Mouse (Mus musculus) ZHBTc4 (cell line): ENCODE measurements around the gene Atg4b.
"Not testable (repeated sequence)": the region's sequence is repeated elsewhere in the genome, so short reads cannot be mapped to it uniquely, and the experiment has no call there.

Experiments
- DNase-seq: peaks from one replicate; pipeline ENCODE4 v3.0.0-alpha.2; 2011; ENCODE audit warnings: low read depth, low spot score

Gene Atg4b

DNA sequence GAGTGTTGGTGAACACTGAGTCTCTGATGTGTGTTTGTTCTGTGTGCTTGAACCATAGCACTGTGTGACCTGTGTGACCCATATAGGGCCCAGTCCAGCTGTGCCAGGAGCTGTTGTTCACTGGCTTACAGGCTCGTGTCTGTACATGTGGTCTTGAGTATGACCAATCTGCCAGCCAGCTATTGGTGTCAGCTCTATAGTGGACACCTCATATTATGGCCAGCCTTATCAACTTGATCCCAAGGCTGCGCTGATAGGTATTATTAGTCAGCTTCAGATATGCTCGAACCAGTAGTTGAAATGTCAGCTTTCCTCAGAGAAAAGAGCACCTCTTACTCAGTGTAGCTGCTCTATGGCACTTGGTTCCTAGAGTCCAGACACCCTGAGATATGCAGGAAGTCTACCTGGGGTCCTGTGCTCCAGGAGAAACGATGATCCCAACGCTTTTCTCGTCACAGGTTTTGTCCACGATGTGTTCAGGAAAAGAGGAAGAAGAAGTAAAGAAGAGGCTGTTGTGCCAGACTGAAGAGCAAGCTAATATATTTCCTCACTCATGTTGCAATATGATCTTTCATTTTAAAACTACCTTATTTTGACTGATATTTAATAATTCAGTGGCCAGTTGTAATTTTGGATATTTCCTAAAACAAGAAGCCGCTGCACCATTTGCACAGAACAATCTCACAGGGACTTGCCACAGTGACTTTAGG lies 66.7 kb downstream of the Atg4b start:
- DNase-seq = no peak

DNA sequence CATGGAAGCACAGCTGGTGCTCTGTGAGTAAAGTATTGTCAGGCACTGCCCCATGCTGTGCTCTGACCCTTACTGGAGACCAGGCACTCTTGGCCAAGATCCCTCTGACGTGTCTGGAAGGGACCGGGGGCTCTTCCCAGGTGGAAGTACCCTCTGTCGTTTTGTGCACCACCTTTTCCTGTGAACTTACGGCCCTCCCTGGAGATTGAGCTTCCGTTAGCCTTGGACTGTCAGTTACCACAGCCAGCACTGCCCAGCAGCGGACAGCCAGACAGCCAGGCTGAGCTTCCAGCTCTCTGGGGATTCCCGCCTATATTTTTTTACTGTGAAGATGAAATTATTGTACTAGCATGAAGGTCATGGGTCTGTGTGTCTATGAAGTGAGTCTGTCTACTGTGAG lies 67.4 kb downstream of the Atg4b start:
- no peak for DNase-seq

DNA sequence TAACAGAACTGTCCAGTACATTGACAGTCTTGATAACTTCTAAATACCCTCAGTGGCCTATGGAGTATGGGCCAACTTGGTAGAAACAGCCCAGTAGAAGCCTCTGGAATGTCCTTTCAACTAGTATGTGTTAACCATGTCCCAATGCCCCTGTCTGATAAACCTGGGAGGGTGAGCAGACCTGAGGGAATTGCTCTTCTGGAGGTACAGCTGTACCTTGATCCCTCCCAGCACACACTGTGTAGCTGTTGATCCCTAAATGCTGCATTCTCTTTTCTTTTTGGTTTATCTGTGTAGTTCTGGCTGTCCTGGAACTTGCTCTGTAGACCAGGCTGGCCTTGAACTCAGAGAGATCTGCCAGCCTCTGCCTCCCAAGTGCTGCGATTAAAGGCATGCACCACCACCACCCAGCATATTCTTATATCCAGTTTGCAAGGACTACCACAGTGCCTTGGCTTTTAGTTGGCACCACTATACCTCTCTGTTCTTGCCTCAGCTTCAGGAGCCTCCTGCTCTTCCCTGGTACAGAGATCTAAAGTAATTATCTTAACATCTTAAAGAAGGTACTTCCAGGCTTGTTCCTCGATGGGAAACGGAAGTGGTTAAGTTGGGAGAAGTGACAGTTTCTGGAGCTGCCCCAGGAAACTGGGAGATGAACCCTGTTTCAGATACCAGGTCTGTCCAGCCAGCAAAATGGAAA lies 72.6 kb downstream of the Atg4b start:
- DNase-seq = no peak

DNA sequence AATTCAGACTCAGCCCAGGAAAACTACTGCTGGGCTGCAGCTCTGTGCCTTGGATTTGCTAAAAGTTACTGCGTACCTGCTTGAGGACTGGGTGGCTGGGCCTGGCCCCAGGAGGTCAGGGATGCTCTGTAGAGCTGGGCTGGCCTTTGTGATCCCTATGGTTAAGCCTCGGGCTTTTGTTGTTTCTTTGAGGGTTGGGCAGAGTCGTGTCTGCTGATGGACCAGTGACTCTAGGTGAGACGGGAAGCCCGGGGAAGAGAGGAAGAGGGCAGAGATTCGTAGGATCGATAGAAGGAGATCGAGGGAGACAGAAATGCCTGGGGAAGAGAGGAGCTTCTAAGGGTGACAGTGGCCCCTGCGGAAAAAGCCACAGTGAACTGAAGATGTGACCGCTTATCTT lies 73.3 kb downstream of the Atg4b start, which contains the start of gene D2hgdh:
Gene D2hgdh (plus strand): TSS at position 301 of the 400 bp plus-strand sequence.
- no peak for DNase-seq

DNA sequence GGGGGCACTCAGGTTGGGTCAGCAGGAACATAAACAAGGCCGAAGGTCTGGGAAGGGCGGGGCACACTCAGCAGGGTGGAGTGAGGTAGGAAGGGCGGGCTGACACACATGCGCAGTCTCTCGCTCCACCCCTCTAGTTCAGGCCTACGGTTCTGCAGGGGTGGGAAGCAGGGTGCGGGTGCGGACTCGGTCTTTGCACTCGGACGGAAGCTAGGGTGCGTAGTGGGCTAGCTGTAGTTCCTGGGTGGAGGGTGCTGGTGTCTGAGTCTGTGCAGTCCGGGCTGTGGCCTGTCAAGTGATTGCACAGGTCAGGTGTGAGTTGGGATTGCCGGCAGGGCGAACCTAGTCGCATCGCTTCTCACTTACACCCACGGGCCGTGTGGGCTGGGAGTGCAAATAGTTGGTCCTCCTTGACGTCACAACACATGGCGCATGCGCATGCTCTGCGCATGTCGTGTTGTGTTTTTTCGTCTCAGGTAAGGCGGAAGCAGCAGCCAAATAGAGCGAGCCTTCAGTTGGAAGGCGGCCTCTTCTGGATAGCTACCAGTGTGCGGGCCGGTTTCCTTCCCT lies 73.9 kb downstream of the Atg4b start:
- DNase-seq = peak; percentile 98

DNA sequence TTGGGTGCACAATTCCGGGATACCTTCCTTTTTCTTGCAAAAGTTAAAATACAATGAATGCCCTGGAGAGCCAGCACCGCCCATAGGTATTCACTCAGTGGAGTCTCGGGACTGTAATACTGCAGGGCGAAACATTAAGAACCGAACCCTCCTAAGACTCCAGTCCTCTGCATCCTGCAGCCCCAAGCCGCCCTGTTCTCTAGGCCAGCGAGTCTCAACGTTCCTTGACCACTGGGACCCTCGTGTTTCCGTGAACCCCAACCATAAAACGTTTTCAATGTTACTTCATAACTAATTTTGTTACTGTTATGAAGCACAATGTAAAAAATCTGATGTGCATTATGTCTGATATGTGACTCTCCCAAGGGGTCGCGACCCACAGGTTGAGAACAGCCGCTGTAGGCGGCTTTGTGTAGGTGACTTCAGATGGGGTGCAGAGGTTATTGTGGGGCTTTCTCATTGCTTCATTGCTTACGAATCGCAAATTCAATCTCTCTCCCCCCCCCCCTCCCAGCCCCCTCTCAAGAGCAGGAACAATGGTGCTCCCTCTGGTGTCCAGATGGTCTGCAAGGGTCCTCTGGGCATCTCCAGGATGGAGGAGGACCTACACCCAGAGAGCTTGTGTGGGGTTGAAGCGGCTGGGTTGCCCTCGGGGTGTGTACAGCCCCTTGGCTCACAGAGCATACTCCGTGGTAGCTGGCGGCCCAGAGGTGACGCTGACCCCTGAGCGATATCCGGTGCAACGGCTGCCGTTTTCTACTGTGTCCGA lies 74.7 kb downstream of the Atg4b start:
- DNase-seq = peak; percentile 36

DNA sequence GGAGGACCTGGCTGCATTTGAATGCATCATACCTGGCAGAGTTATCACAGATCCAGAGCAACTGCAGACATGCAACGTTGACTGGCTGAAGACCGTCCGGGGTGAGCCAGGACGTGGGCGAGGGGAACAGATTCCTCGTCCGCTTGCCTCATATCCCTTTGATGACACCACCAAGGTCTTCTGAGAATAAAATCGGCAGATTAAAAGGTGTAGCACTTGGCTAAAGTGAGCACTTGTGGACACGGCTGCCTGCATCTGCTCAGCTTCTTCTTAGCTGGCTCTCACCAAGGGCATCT lies 75.2 kb downstream of the Atg4b start:
- no peak for DNase-seq

DNA sequence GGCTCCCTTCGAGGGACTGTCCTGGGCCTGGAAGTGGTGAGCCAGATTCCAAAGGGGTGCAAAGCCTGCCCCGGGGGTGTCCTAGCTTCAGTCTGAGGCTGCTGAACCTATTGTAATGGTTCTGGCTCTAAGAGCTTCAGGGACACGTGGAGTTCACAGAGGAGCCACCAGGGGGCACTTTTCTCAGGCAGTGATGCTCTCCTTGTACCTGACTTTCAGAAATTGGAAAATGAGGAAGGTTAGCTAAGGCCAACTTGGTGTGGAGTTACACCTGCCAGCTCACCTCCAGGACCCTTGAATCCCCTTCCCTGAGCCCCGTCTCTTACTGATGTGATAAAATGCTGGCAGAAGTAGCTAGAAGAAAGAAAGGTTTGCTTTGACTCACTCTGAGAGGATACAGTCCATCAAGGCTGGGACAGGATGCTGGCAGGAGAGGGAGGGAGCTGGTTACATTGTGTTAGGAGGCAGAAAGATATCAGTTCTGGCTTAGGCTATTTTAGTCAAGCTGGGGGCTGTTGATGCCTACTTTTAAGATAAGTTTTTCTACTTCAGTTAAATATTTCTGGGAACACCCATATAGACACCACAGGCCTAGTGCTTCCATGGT lies 81.6 kb downstream of the Atg4b start:
- peak; percentile 2 for DNase-seq

DNA sequence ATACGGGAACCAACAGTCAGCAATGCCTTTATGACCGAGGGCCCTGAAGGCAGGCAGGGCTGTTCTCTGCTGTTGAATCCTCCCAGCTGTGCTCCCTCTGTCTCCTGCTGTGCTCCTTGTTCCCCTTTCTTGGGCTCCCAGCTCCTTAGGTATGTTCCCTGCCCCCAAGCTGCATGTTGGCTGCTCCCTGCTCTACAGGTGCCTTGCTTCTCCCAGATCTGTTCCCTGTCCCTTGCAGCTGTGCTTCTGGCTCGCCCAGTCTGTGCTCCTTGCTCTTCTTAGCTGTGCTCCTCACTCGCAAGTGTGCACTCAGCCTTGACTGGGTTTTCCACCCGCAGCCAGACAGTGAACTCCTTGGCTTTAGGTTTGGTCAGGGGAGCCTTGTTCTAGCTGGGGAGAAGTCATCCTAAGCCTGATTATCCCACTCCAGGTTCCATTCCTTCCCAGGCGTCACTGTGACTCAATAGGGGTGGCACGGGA lies 83.4 kb downstream of the Atg4b start:
- DNase-seq = peak; percentile 5

DNA sequence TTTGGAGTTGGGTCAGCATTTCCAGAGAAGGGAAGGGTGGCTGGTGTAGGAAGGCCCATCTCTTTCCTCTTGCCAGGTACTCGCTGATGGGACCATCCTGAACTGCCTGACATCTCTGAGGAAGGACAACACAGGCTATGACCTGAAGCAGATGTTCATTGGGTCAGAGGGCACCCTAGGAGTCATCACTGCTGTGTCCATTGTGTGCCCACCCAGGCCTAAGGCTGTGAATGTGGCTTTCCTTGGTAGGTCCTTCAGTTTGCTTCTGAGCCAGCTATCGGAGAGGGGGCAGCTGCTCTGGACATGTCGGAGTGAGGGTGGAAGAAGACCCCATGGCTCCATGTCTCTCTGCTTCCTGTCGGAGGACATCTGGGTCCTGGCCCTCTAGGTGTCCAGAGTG lies 83.9 kb downstream of the Atg4b start:
- DNase-seq = peak; percentile 0

DNA sequence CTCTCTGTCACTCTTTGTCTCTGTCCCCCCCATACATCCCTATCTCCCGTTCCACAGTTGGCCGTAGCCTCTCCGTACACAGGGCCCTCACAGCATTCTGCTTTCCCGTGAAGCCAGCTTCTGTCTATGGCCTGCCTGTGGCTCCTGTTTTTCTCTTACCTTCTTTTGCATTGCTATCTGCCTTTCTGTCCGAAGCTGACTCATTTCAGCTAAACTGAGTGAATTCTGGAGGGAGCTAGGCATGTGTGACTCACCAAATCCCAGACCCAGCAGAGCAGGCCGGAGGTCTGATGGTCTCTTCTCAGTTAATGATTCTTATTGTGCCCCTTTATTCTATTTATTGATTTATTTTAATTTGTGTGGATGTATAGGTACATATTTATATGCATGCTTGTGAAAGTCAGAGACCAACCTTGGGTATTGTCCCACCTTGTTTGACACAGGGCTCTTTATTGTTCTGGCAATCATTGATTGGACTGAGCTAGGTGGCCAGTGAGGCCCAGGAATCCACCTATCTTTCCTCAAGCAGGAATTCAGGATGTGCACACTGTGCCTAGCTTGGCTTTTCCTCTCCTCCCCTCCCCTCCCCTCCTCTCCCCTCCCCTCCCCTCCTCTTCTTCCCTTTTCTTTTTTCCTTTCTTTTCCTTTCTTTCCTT lies 84.7 kb downstream of the Atg4b start:
- peak; percentile 0 for DNase-seq

DNA sequence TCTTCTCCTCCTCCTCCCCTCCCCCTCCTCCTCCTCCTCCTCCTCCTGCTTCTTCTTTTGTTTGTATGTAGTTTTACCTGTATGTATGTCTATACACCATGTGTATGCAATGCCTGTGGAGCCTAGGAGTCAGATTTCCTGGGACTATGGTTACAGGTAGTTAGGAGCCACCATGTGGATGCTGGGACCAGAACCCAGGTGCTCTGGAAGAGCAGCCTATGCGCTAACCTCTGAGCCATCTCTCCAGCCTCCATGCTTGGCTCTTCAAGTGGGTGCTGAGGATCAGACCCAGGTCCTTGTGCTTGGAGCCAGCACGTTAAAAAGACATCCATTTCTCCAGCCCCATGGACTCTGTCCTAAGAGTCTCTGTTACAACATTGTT lies 85.2 kb downstream of the Atg4b start:
- no peak for DNase-seq

DNA sequence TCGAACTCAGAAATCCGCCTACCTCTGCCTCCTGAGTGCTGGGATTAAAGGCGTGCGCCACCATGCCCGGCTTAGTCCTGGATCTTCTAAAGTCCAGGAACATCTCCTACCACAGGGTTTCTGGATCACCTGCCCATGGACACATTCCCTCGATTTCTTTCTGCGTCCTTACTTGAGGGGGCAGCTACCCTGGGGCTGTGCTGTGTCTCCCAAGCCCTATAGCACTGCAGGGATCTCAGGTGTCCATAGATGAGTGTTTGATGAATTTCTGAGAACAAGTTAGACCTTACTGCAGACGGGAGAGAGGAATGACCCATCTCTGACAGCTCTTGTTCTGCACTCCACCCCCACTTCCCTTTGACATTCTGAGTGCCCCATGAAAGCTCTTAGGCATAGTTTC lies 86.0 kb downstream of the Atg4b start:
- DNase-seq = peak; percentile 1

DNA sequence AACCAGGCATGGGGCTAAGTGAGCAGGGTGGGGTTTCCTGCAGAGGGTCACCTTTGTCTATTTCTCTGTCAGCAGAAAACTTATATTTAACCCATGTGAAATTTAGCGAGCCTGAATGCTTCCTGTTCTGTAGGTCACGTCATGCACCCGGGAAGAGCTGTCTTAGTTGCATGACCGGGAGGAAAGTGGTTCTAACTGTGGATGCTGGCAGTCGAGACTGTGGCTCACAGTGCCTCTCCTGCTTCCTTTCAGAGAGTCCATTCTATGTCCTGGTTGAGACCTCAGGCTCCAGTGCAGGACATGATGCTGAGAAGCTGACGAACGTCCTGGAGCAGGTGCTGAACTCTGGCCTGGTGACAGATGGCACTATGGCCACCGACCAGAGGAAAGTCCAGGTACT lies 87.3 kb downstream of the Atg4b start:
- not testable (repeated sequence) for DNase-seq
